Mouse (Mus musculus): ENCODE measurements around the gene Itih5. TPM values are rescaled to one million over a fixed set of nuclear protein-coding genes. Genes with fewer than 3 reads are reported as not detected.

Gene Itih5
- polyA plus RNA-seq, 1 experiment from 2014 or later, result 3.7 TPM

- no peak for DNase-seq (ENCODE audit: low spot score)
These were observed 148.6 kb downstream of the Itih5 start for GRCm38 (mm10) chr2:10301997-10302396.

GRCm38 (mm10) chr2:10304911-10305310 lies 151.5 kb downstream of the Itih5 start:
- DNase-seq (ENCODE audit: low spot score), result no peak
- 87% methylated on average over 3 of the region's 3 CpGs for WGBS
- Histone ChIP-seq H3K4me1 (peaks cover 5% of the 10 kb centered on the region), H3K9me3 (no peaks in the 10 kb centered on the region), H3K4me3 (no peak overlapping the region), H3K27me3 (replicated peaks; ENCODE audit: low read depth, poor library complexity, severe bottlenecking) (no peaks in the 10 kb centered on the region), H3K27ac (replicated peaks) (no peak overlapping the region), H3K36me3 (replicated peaks) (no peaks in the 10 kb centered on the region)

More at GRCm38 (mm10) chr2:10301997-10302396, 148.6 kb downstream of the Itih5 start:
- WGBS, result 92% methylated on average over 9 of the region's 9 CpGs
- Histone ChIP-seq H3K27ac (replicated peaks) (no peak overlapping the region), H3K36me3 (replicated peaks) (no peaks in the 10 kb centered on the region), H3K27me3 (replicated peaks; ENCODE audit: low read depth, poor library complexity, severe bottlenecking) (peaks cover 7% of the 10 kb centered on the region), H3K4me1 (peaks cover 5% of the 10 kb centered on the region), H3K9me3 (no peaks in the 10 kb centered on the region), H3K4me3 (no peak overlapping the region)

Other genes with a start within 250 kb of the Itih5 start
- 16.1 and 17.3 TPM in 2 replicates for gene Taf3, start 105.0 kb upstream of the Itih5 start, polyA plus RNA-seq (2016; fragmentation: Nextera tagmentation; extraction: Ambion mirVana)
- 498 and 511 TPM in 2 replicates for gene Atp5c1, start 73.1 kb upstream of the Itih5 start, polyA plus RNA-seq (2016; fragmentation: Nextera tagmentation; extraction: Ambion mirVana)
- gene Kin, start 73.0 kb upstream of the Itih5 start, polyA plus RNA-seq (2016; fragmentation: Nextera tagmentation; extraction: Ambion mirVana), result 35.5 and 37.7 TPM in 2 replicates
- 0.06 and 0.15 TPM in 2 replicates for gene Itih2, start 22.2 kb upstream of the Itih5 start, polyA plus RNA-seq (2016; fragmentation: Nextera tagmentation; extraction: Ambion mirVana)
- gene Sfmbt2, start 216.9 kb downstream of the Itih5 start, polyA plus RNA-seq (2016; fragmentation: Nextera tagmentation; extraction: Ambion mirVana), result 1.3 and 1.5 TPM in 2 replicates

Measured in embryonic facial prominence, embryonic 10.5 days (tissue).